Mouse (Mus musculus): ENCODE data around the gene Tfap2d.
A peak's percentile ranks its signal among the peaks of the same experiment; 100 is the strongest.

The Tfap2d gene

GRCm38 (mm10) chr1:19210215-19211032 is 107.6 kb downstream of the Tfap2d start:
- peak; percentile 65 for DNase-seq (ENCODE audit: extremely low spot score)

DNA sequence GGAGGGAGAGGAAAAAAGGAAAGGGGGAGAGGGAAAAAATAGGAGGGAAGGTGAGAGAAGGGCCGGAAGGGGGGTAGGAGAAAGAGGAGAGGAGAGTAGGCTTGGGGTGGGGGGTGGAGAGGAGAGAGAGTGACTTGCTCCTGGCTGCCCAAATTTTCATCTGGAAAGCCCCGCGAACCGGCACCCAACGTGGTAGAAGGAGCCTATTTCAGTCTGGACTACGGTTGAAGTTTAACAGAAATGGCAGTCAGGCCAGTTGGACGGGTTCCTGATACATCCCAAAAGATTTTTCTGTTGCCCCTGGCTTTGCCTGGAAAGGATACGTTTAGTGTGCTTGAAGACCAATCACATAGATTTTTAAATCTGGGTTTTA is 108.2 kb downstream of the Tfap2d start:
- DNase-seq (ENCODE audit: extremely low spot score), result peak; percentile 24

DNA sequence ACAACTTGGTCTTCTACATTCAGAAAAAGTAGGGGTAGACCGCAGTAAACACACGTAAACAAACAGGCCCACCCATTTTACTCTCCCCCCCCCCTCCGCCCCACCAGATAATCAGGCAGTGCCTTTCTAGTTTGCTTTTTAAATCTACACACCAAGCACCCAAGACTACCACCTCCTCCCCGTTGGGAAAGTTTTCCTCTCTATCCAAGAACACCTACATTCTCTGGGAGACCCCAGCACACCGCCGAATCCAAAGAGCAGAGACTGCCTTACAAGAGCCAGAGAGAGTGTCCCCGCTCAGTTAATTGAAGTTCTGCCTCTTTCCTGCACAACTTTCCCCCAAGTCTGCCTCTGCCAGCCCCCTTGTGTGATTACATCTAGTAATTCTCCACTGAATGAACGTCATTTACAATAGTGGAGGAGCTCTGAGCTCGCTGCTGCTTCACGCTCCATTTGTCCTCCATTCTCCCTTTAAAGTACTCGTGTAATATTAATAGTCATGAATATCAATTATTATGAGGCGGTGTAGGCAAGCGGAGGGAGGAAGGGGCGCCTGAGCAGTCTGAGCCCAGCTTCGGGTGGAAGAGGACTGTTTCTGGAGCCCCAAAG is 108.8 kb downstream of the Tfap2d start:
- peak; percentile 52 for DNase-seq (ENCODE audit: extremely low spot score)

GRCm38 (mm10) chr1:19212691-19213090 is 109.9 kb downstream of the Tfap2d start:
- DNase-seq (ENCODE audit: extremely low spot score), result peak; percentile 24

DNA sequence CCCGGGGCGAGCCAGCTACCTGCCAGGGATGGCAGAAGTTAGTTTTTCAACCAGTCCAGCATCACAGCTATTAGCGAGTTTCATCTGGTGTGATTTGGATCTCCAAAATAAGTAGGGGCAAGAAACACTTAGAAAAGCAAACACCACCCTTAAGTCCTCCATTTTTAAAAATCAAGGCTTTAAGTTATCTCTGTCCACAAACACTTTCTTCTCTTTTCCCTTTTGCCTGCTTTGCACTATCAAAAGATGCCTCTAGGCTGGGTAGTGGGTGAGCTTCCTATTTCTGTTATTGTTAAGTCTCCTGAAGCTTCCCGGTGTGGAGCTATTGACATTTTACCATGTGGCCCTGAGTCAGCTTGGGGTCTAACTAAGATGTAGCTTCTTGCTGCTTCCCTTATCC is 110.3 kb downstream of the Tfap2d start:
- peak; percentile 27 for DNase-seq (ENCODE audit: extremely low spot score)

DNA sequence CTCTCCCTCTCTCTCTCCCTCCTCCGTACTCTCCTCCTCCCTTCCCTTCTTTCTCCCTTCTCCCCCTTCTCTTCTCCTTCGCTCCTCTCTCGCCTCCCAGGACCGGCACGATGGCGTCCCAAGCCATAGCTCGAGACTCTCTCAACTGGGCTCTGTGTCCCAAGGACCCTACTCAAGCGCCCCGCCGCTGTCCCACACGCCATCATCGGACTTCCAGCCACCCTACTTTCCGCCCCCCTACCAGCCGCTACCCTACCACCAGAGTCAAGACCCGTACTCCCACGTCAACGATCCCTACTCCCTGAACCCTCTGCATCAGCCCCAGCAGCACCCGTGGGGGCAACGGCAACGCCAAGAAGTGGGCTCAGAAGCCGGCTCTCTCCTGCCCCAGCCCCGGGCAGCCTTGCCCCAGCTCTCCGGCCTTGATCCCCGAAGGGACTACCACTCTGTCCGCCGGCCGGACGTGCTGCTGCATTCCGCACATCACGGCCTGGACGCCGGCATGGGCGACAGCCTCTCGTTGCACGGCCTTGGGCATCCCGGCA is 111.1 kb downstream of the Tfap2d start:
- peak; percentile 32 for DNase-seq (ENCODE audit: extremely low spot score)

Data from embryo, embryonic 9.5 days (tissue).